Mouse (Mus musculus): ENCODE measurements around the gene Ppp1r13b. TPM values are rescaled to one million over a fixed set of nuclear protein-coding genes. Genes with fewer than 3 reads are reported as not detected.

Ppp1r13b gene
- polyA plus RNA-seq, 1 experiment, result 16.6 TPM

GRCm38 (mm10) chr12:111794526-111795179, 113.3 kb downstream of the Ppp1r13b start:
- DNase-seq (ENCODE audit: low spot score), result no peak

GRCm38 (mm10) chr12:111794102-111794501, 113.8 kb downstream of the Ppp1r13b start:
- no peak for DNase-seq (ENCODE audit: low spot score)

- no peak for DNase-seq (ENCODE audit: low spot score)
Measured at GRCm38 (mm10) chr12:111791474-111792104, 116.3 kb downstream of the Ppp1r13b start.

GRCm38 (mm10) chr12:111790631-111791030, 117.3 kb downstream of the Ppp1r13b start:
- DNase-seq (ENCODE audit: low spot score), result no peak

GRCm38 (mm10) chr12:111790090-111790489, 117.8 kb downstream of the Ppp1r13b start:
- no peak for DNase-seq (ENCODE audit: low spot score)

GRCm38 (mm10) chr12:111787015-111787414, 120.9 kb downstream of the Ppp1r13b start:
- no peak for DNase-seq (ENCODE audit: low spot score)

GRCm38 (mm10) chr12:111785174-111785573, 122.7 kb downstream of the Ppp1r13b start:
- DNase-seq (ENCODE audit: low spot score), result no peak

GRCm38 (mm10) chr12:111779544-111779943, 128.4 kb downstream of the Ppp1r13b start:
- no peak for DNase-seq (ENCODE audit: low spot score)

Other genes starting within 250 kb of the Ppp1r13b start
- gene Ckb, start 235.8 kb downstream of the Ppp1r13b start, polyA plus RNA-seq (2012; rRNA removed), result 2,258 and 2,468 TPM in 2 replicates
- 17.1 and 25.1 TPM in 2 replicates for gene Trmt61a, start 230.0 kb downstream of the Ppp1r13b start, polyA plus RNA-seq (2012; rRNA removed)
- gene Bag5, start 194.9 kb downstream of the Ppp1r13b start, polyA plus RNA-seq (2012; rRNA removed), result 30.4 and 32.8 TPM in 2 replicates
- gene Apopt1, start 194.8 kb downstream of the Ppp1r13b start, polyA plus RNA-seq (2012; rRNA removed), result 47.1 and 50.6 TPM in 2 replicates
- gene Klc1, start 149.3 kb downstream of the Ppp1r13b start, polyA plus RNA-seq (2012; rRNA removed), result 96.5 and 122 TPM in 2 replicates
- 3.3 and 3.5 TPM in 2 replicates for gene Xrcc3, start 94.2 kb downstream of the Ppp1r13b start, polyA plus RNA-seq (2012; rRNA removed)
- 77.0 and 87.5 TPM in 2 replicates for gene Zfyve21, start 93.9 kb downstream of the Ppp1r13b start, polyA plus RNA-seq (2012; rRNA removed)
- 214 and 229 TPM in 2 replicates for gene Atp5mpl, start 58.9 kb upstream of the Ppp1r13b start, polyA plus RNA-seq (2012; rRNA removed)
- gene Tdrd9, start 63.4 kb upstream of the Ppp1r13b start, polyA plus RNA-seq (2012; rRNA removed), result 0.06 and 0.07 TPM in 2 replicates
- gene Rd3l, start 73.2 kb upstream of the Ppp1r13b start, polyA plus RNA-seq (2012; rRNA removed), result not detected in 2 replicates
- gene Aspg, start 198.6 kb upstream of the Ppp1r13b start, polyA plus RNA-seq (2012; rRNA removed), result 0.74 and 1.2 TPM in 2 replicates
- gene Kif26a, start 238.1 kb upstream of the Ppp1r13b start, polyA plus RNA-seq (2012; rRNA removed), result 8.3 and 9.0 TPM in 2 replicates